Mouse (Mus musculus) heart, postnatal 25 days (tissue): ENCODE results near the gene Ltbp4. TPM values are rescaled to one million over a fixed set of nuclear protein-coding genes. Genes with fewer than 3 reads are reported as not detected.

Source experiments
- DNase-seq: peaks from one replicate; pipeline ENCODE4 v3.0.0; 2022; ENCODE audit warnings: low spot score
- intact Hi-C: fragments of 180-260 bp; cut with DNase I; formaldehyde crosslinking; loops from one replicate; pipeline ENCODE4 v1.15.1; 2025
- total RNA-seq, 2 experiments: library from RNA; stranded (reverse); gene quantifications; 2 replicates each; pipeline ENCODE4 v1.2.3; 2021

Ltbp4 gene
- total RNA-seq = 100 to 1,000 TPM; 210 to 247 TPM

GRCm38 (mm10) chr7:27337175-27337853 lies at the start of gene Ltbp4:
Gene Ltbp4 (minus strand): TSS chr7:27337692.
- DNase-seq = no peak
- intact Hi-C loops = loop anchor here (2.0 to 5.0 kb wide), 4 partner anchors 65 to 350 kb away; partner anchors contain the start of genes Blvrb, Sptbn4 and Zfp607b

- intact Hi-C loops = loop anchor here (1.0 kb wide), 1 partner anchor 48 kb away; no protein-coding TSS in a partner anchor
- DNase-seq = no peak
These were observed 47.2 kb upstream of the Ltbp4 start for GRCm38 (mm10) chr7:27384731-27385130.

GRCm38 (mm10) chr7:27384134-27384533 lies 46.6 kb upstream of the Ltbp4 start:
- intact Hi-C loops = loop anchor here (1.0 kb wide), 1 partner anchor 48 kb away; no protein-coding TSS in a partner anchor

GRCm38 (mm10) chr7:27383233-27383632 lies 45.7 kb upstream of the Ltbp4 start:
- DNase-seq = no peak
- intact Hi-C loops = no loop called here

More at GRCm38 (mm10) chr7:27384134-27384533, 46.6 kb upstream of the Ltbp4 start:
- DNase-seq = no peak

GRCm38 (mm10) chr7:27381560-27381959 lies 44.1 kb upstream of the Ltbp4 start:
- intact Hi-C loops = no loop called here
- DNase-seq = no peak

GRCm38 (mm10) chr7:27381009-27381408 lies 43.5 kb upstream of the Ltbp4 start:
- intact Hi-C loops = no loop called here
- no peak for DNase-seq

- DNase-seq = no peak
- intact Hi-C loops = no loop called here
These were observed 42.3 kb upstream of the Ltbp4 start for GRCm38 (mm10) chr7:27379836-27380235.

- DNase-seq = no peak
- intact Hi-C loops = no loop called here
These were observed 40.9 kb upstream of the Ltbp4 start for GRCm38 (mm10) chr7:27378431-27378830.

GRCm38 (mm10) chr7:27375274-27375673 lies 37.8 kb upstream of the Ltbp4 start:
- DNase-seq = no peak

GRCm38 (mm10) chr7:27371715-27372462 lies 34.4 kb upstream of the Ltbp4 start:
- no peak for DNase-seq
- intact Hi-C loops = no loop called here

More at GRCm38 (mm10) chr7:27375274-27375673, 37.8 kb upstream of the Ltbp4 start:
- intact Hi-C loops = no loop called here

GRCm38 (mm10) chr7:27369111-27369510 lies 31.6 kb upstream of the Ltbp4 start:
- intact Hi-C loops = no loop called here
- no peak for DNase-seq

- intact Hi-C loops = no loop called here
- no peak for DNase-seq
These were observed 30.5 kb upstream of the Ltbp4 start for GRCm38 (mm10) chr7:27367976-27368375.

GRCm38 (mm10) chr7:27366082-27366844 lies 28.8 kb upstream of the Ltbp4 start:
- no peak for DNase-seq
- intact Hi-C loops = no loop called here

- no peak for DNase-seq
- intact Hi-C loops = loop anchor here (5.0 kb wide), 1 partner anchor 83 kb away; the partner anchor contains the start of genes Blvrb and Sptbn4
These were observed 26.9 kb upstream of the Ltbp4 start for GRCm38 (mm10) chr7:27364379-27364778.

GRCm38 (mm10) chr7:27361283-27361946 lies 23.9 kb upstream of the Ltbp4 start:
- DNase-seq = peak; percentile 98
- intact Hi-C loops = loop anchor here (5.0 kb wide), 1 partner anchor 86 kb away; the partner anchor contains the start of genes Blvrb and Sptbn4

GRCm38 (mm10) chr7:27360749-27361148 lies 23.3 kb upstream of the Ltbp4 start:
- DNase-seq = no peak
- intact Hi-C loops = loop anchor here (5.0 kb wide), 1 partner anchor 87 kb away; the partner anchor contains the start of genes Blvrb and Sptbn4

- no peak for DNase-seq
- intact Hi-C loops = loop anchor here (5.0 kb wide), 1 partner anchor 87 kb away; the partner anchor contains the start of genes Blvrb and Sptbn4
These were observed 22.3 kb upstream of the Ltbp4 start for GRCm38 (mm10) chr7:27359706-27360358.

- no peak for DNase-seq
- intact Hi-C loops = no loop called here
These were observed 21.7 kb upstream of the Ltbp4 start for GRCm38 (mm10) chr7:27359162-27359561.

GRCm38 (mm10) chr7:27357595-27357978 lies 20.1 kb upstream of the Ltbp4 start:
- DNase-seq = no peak
- intact Hi-C loops = no loop called here
